Mouse (Mus musculus): ENCODE measurements around the gene Ak7.

Ak7 gene

GRCm38 (mm10) chr12:105785000-105785774, 79.4 kb downstream of the Ak7 start:
- in situ Hi-C loops (cut with MboI, MseI), result loop anchor here (10.0 kb wide), 1 partner anchor 100 kb away; the partner anchor contains the start of genes Atg2b and Gskip

GRCm38 (mm10) chr12:105786113-105786512, 80.3 kb downstream of the Ak7 start:
- in situ Hi-C loops (cut with MboI, MseI), result loop anchor here (10.0 kb wide), 1 partner anchor 101 kb away; the partner anchor contains the start of genes Atg2b and Gskip

- in situ Hi-C loops (cut with MboI, MseI), result loop anchor here (10.0 kb wide), 1 partner anchor 103 kb away; the partner anchor contains the start of genes Atg2b and Gskip
Observed at GRCm38 (mm10) chr12:105787626-105788025, 81.8 kb downstream of the Ak7 start.

- in situ Hi-C loops (cut with MboI, MseI), result loop anchor here (10.0 kb wide), 1 partner anchor 105 kb away; the partner anchor contains the start of genes Atg2b and Gskip
Observed at GRCm38 (mm10) chr12:105789885-105790284, 84.1 kb downstream of the Ak7 start.

DNA sequence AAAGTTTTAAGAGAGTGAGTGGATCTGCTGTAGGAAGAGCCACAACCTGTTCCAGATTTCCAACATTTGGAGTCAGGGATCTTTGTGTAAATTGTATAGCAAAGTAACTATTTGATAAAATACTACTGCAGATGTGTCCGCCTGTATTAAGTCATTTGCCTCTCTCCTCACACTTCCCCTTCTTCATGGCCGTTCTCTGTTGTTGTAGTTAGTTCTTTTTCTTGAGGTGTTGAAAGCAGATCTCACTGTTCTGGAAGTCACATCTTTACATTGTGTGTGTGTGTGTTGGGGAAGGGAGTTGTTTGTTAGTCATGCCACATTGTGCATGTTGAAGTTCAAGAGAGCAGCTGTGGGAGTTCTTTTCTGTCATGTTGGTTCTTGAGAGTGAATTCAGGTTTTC, 89.1 kb downstream of the Ak7 start:
- in situ Hi-C loops (cut with MboI, MseI), result no loop called here

- in situ Hi-C loops (cut with MboI, MseI), result no loop called here
Observed at GRCm38 (mm10) chr12:105798001-105798400, 92.2 kb downstream of the Ak7 start.

DNA sequence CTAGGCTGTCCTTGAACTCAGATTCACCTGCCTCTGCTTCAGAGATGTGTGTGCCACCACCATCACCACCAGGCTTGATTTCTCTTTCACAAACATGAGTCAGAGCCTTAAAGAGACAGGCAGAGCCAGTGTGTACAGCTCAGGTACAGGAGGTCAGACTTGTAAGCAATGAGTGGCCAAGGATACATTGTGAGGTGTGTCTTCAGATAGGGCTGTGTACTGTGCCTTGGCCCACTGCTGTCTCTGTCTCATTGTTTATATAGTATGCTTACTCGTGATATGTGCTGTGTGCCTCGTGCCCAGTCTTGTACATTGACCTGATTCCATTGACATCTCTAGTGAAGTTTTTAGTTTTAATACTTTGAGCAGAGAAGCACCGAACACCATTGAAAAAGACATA, 100.0 kb downstream of the Ak7 start:
- in situ Hi-C loops (cut with MboI, MseI), result loop anchor here (25.0 kb wide), 1 partner anchor 1093 kb away; no protein-coding TSS in a partner anchor

DNA sequence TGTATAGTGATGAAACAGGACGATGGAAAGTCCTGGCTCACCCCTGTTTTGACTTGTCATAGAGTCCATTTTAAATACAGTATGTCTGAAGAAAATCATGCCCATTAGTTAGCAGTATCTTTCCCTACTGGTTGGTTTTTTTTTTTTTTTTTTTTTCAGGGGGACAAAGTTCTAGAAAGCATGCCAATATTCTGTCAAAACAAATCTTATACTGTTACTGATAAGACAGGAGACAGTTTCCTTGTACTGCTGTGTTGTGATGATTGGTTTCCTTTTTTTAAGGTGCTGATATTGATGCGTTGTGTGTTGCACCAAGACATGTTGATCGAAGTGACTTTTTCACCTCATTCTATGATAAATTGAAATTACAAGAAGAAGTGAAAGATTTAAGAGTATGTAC, 100.4 kb downstream of the Ak7 start:
- in situ Hi-C loops (cut with MboI, MseI), result loop anchor here (25.0 kb wide), 1 partner anchor 1094 kb away; no protein-coding TSS in a partner anchor

- in situ Hi-C loops (cut with MboI, MseI), result loop anchor here (25.0 kb wide), 1 partner anchor 1095 kb away; no protein-coding TSS in a partner anchor
Observed at GRCm38 (mm10) chr12:105807416-105807815, 101.6 kb downstream of the Ak7 start.

DNA sequence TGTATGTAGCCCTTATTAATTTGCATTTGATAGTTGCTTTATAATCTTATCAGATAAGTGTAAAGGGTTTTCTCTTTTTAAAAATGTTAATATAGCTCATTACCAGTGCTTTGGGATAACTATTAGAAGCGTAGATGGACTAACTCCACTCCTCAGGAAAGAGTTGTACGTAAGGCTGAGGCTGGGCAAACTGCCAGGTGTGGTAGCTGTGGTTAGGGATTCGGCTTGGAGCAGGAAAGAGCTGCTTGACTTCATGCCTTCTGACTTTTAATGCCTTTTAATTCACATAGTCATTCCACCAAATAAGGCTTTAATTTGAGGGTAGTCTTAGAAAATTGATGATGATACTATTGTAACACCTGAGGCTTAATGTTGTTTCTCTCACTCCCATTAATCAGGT, 103.2 kb downstream of the Ak7 start:
- in situ Hi-C loops (cut with MboI, MseI), result loop anchor here (25.0 kb wide), 1 partner anchor 1097 kb away; no protein-coding TSS in a partner anchor

DNA sequence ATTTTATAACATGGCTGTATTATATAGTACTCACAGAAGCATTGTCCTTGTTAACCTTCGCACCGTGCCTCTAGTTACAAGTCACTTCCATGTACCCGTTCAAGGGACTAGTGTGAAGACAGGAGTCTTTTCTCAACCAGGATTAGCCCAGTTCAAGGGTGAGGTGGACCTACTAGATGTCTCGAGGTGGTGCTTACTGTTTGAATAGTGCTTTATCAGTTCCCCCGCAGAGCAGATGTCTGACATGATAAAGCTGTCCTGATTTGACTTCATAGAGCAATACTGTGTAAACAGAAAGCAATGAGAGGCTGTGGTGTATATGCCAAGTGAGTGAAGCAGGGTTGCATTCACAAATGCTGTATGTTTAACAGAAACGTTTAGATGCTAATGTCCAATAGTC, 104.8 kb downstream of the Ak7 start:
- in situ Hi-C loops (cut with MboI, MseI), result loop anchor here (25.0 kb wide), 1 partner anchor 1098 kb away; no protein-coding TSS in a partner anchor

DNA sequence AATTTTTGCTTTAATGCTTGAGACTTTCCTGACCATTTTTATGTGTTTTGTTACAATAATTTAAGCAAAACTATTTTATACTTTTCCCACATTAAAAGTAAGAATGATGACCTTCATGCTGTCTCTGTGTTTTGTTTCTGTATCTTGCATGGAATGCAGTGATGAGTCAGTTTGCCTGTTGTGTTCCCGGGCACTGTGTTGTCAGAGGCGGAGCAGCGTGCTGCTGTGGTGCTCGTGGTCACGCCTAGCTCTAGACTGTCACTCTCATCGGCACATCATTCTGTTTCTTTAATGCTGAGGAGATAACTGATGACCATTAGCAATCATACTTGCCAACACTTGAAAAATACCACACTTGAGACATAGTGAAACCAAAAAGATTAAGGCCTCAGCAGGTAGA, 108.2 kb downstream of the Ak7 start:
- in situ Hi-C loops (cut with MboI, MseI), result loop anchor here (25.0 kb wide), 1 partner anchor 1102 kb away; no protein-coding TSS in a partner anchor

- in situ Hi-C loops (cut with MboI, MseI), result loop anchor here (25.0 kb wide), 1 partner anchor 1111 kb away; no protein-coding TSS in a partner anchor
Observed at GRCm38 (mm10) chr12:105823472-105823871, 117.7 kb downstream of the Ak7 start.

DNA sequence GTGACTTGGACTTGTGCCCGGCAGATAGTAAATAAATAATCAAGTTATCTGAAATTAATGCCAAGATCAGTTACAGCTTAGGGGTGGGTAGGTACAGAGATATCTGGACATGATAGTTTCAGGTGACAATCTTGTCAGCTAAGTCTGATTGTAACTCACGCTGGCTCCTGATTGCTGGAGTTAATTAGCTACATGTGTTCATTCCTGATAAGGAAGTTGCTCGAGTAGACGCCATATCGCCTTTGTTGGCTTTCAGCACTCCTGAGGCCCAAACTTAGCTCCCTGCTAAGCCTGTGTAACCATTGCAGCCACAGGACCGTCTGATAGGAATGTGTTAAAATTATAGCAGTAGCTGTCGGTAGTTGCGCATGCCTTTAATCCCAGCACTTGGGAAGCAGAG, 119.0 kb downstream of the Ak7 start:
- in situ Hi-C loops (cut with MboI, MseI), result loop anchor here (25.0 kb wide), 1 partner anchor 1112 kb away; no protein-coding TSS in a partner anchor

GRCm38 (mm10) chr12:105825266-105825665, 119.5 kb downstream of the Ak7 start:
- in situ Hi-C loops (cut with MboI, MseI), result no loop called here
